Mouse (Mus musculus) neural tube, embryonic 13.5 days (tissue): ENCODE measurements around the gene Coq9. TPM values are rescaled to one million over a fixed set of nuclear protein-coding genes. Genes with fewer than 3 reads are reported as not detected.
A peak's percentile ranks its signal among the peaks of the same experiment; 100 is the strongest.

Experiments
- ATAC-seq: fragments of 200-750 bp; cut with Nextera tagmentation; 2 replicates; pipeline ENCODE4 v1.8.0; 2017; ENCODE audit warnings: low read depth, mild to moderate bottlenecking, moderate TSS enrichment, moderate library complexity
- H3K27ac ChIP-seq: fragments of 300-500 bp; sonication (generic); replicated peaks from 2 replicates; pipeline ENCODE4 v1.5.1; 2015; ENCODE audit warnings: moderate library complexity, mild to moderate bottlenecking, inconsistent platforms
- H3K27me3 ChIP-seq: fragments of 300-500 bp; sonication (generic); 2 replicates; pipeline ENCODE4 v1.6.1; 2015; ENCODE audit warnings: mild to moderate bottlenecking, inconsistent platforms
- H3K36me3 ChIP-seq: fragments of 300-500 bp; sonication (generic); 2 replicates; pipeline ENCODE4 v1.6.1; 2015; ENCODE audit warnings: mild to moderate bottlenecking, inconsistent platforms
- H3K4me1 ChIP-seq: fragments of 300-500 bp; sonication (generic); replicated peaks from 2 replicates; pipeline ENCODE4 v1.6.1; 2015; ENCODE audit warnings: inconsistent platforms
- H3K4me2 ChIP-seq: fragments of 300-500 bp; sonication (generic); 2 replicates; pipeline ENCODE4 v1.6.1; 2015; ENCODE audit warnings: inconsistent platforms, mild to moderate bottlenecking, moderate library complexity
- H3K4me3 ChIP-seq: fragments of 300-500 bp; sonication (generic); 2 replicates; pipeline ENCODE4 v1.5.1; 2015; ENCODE audit warnings: mild to moderate bottlenecking, inconsistent platforms
- H3K9ac ChIP-seq: fragments of 300-500 bp; sonication (generic); 2 replicates; pipeline ENCODE4 v1.6.1; 2015; ENCODE audit warnings: moderate library complexity, mild to moderate bottlenecking, inconsistent platforms
- H3K9me3 ChIP-seq: fragments of 300-500 bp; sonication (generic); 2 replicates; pipeline ENCODE4 v1.6.1; 2016; ENCODE audit warnings: inconsistent platforms
- WGBS: fragments of 180-500 bp; shearing (Covaris S2); methylation state at CpG from one replicate; pipeline ENCODE4 v1.1.7; 2015; 5-methylcytosine and 5-hydroxymethylcytosine counted together
- polyA plus RNA-seq: library from polyadenylated mRNA; unstranded; fragments of >200 nt; fragmentation: Nextera tagmentation; extraction: Ambion mirVana; gene quantifications from 2 replicates; pipeline ENCODE4 v1.2.1, GENCODE M21; 2015

Coq9 gene
- polyA plus RNA-seq, 1 experiment from 2014 or later, result 64.4 TPM

DNA sequence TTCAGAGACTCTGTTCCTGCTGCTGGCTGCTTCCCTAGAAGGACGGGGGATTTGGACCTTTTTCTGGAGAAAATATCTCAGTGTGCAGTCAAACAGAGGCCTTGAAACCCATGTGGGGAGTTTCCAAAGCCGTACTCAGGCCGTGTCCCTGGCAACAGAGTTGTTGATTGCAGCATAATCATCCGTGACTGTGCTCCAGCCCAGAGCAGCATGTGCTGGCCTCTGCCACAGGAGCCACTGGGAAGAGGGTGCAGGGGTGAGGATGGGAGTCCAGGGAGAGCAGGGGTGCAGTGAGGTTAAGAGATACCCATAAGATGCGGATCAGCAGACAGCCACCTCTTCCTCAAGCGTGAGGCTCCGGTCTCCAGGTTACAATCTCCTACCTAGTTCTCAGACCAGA, 30.6 kb upstream of the Coq9 start:
- ATAC-seq, result no peak
- Histone ChIP-seq H3K4me3 (no peak overlapping the region), H3K9ac (no peak overlapping the region), H3K9me3 (no peaks in the 10 kb centered on the region), H3K4me2 (no peak overlapping the region), H3K36me3 (no peaks in the 10 kb centered on the region), H3K27ac (no peak overlapping the region), H3K27me3 (no peaks in the 10 kb centered on the region; the same call in 1 of the 2 replicates), H3K4me1 (peaks cover 9% of the 10 kb centered on the region; the same call in 1 of the 2 replicates)
- WGBS, result 43% methylated on average over 7 of the region's 7 CpGs

DNA sequence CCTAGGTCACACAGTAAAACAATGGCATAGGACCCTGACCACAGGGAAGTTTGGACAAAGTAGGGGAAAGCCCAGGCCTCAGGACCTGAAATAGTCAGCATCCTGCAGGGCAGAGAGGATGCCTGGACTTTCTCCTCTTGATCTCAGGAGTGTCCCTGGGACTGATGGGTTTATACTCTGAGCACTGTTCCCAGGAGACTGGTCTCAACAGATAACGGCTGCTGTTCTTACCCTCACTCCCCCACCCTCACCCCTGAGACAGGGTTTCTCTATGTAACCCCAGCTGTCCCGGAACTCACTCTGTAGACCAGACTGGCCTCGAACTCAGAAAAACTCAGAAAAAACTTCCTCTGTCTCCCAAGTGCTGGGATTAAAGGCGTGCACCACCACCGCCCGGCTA, 29.7 kb upstream of the Coq9 start:
- ATAC-seq, result no peak
- H3K9ac ChIP-seq, result no peak overlapping the region
- H3K36me3 ChIP-seq, result no peaks in the 10 kb centered on the region
- 80% methylated on average over 6 of the region's 6 CpGs for WGBS
- no peaks in the 10 kb centered on the region for H3K9me3 ChIP-seq
- H3K4me2 ChIP-seq, result no peak overlapping the region
- no peak overlapping the region for H3K27ac ChIP-seq
- no peaks in the 10 kb centered on the region; the same call in 1 of the 2 replicates for H3K27me3 ChIP-seq
- H3K4me1 ChIP-seq, result peaks cover 11% of the 10 kb centered on the region; the same call in 1 of the 2 replicates
- H3K4me3 ChIP-seq, result no peak overlapping the region

DNA sequence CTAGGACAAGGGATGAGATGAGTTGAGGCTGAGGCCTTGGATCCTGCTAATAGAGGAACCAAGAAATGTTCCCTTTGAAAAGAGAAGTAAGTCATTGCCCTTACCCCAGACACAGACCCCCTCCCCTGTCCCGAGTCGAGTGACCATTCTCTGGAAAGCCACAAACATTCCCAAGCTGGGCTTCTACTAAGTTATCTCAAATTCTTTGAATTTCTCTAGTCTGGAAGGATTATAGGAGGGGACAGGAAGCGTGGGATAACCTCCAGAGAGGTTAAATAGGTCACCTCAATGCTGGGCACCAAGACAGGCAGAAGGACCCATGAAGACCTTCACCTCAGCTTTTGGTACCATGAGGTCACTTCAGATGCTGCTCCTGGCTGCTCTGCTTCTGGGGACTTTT, 28.0 kb upstream of the Coq9 start, which contains the start of gene Ccl17:
Gene Ccl17 (plus strand): TSS at position 301 of the 400 bp plus-strand sequence.
- Histone ChIP-seq H3K9me3 (no peaks in the 10 kb centered on the region), H3K27ac (no peak within 1 kb of the TSS), H3K9ac (no peak within 1 kb of the TSS), H3K36me3 (no peaks in the 10 kb centered on the region), H3K27me3 (no peaks in the 10 kb centered on the region; the same call in 1 of the 2 replicates), H3K4me2 (no peak within 1 kb of the TSS), H3K4me1 (peaks cover 11% of the 10 kb centered on the region; the same call in 1 of the 2 replicates), H3K4me3 (no peak within 1 kb of the TSS)
- ATAC-seq, result no peak
- 79% methylated on average over 3 of the region's 3 CpGs for WGBS

DNA sequence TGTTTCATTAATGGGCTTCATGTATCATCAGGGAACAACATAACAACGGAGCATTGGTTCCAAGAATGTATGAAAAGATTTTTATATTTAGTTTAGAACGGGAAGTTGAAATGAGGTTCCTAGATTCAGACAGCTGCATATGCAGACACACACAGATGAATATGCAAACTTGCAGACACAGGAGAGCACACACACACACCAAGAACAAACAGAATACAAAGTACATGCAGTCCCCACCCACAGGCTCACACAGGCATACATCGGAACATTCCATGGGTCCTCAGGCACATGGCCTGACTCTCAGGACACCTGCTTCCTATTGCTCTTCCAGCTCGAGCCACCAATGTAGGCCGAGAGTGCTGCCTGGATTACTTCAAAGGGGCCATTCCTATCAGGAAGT, 27.3 kb upstream of the Coq9 start:
- Histone ChIP-seq H3K36me3 (no peaks in the 10 kb centered on the region), H3K9ac (no peak overlapping the region), H3K4me2 (no peak overlapping the region), H3K9me3 (no peaks in the 10 kb centered on the region), H3K27ac (no peak overlapping the region), H3K4me1 (peaks cover 11% of the 10 kb centered on the region; the same call in 1 of the 2 replicates), H3K4me3 (no peak overlapping the region), H3K27me3 (no peaks in the 10 kb centered on the region; the same call in 1 of the 2 replicates)
- 85% methylated on average over 5 of the region's 5 CpGs for WGBS
- no peak for ATAC-seq

DNA sequence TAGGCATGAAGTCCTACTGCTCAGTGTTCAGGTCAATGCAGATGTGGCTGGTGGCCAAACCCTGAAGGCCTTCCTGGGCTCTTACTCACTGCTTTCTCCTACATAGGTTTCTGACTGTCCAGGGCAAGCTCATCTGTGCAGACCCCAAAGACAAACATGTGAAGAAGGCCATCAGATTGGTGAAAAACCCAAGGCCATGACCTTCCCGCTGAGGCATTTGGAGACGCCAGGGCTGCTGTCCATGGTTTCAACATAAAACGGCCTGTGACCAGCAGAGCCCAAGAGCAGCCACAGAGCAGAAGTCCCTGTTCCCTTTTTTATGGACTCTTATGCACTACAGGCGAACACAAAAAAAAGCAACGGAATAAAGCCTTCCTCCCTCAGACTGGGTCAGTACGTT, 26.5 kb upstream of the Coq9 start:
- no peak overlapping the region; the same call in 1 of the 2 replicates for H3K9ac ChIP-seq
- H3K4me1 ChIP-seq, result peaks cover 8% of the 10 kb centered on the region; the same call in 1 of the 2 replicates
- 76% methylated on average over 6 of the region's 6 CpGs for WGBS
- no peaks in the 10 kb centered on the region for H3K9me3 ChIP-seq
- no peak for ATAC-seq
- no peaks in the 10 kb centered on the region for H3K36me3 ChIP-seq
- no peak overlapping the region for H3K4me3 ChIP-seq
- H3K27me3 ChIP-seq, result no peaks in the 10 kb centered on the region
- no peak overlapping the region for H3K4me2 ChIP-seq
- H3K27ac ChIP-seq, result no peak overlapping the region

DNA sequence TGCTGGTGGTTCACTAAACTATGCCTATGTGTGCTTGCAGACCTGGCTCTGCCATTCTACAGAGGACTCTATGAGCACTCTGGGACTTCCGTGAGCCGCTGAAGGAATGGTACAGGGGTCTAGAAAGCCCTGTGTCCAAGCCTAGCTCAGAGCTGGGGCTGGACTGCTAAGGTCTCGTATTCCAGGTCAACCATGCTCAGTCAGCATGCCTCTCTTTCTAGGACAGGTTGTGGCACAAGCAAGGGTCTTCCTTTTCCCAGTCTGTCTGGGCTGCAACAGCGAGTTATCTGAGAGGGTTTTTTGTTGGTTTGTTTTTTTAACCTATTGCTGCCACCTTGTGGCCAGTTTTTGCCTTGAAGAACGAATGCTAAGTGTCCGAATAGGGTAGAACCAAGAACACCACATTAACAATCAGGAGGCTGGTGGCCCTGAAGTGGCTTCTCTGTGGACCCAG, 25.4 kb upstream of the Coq9 start:
- Histone ChIP-seq H3K9ac (peak overlapping the region; percentile 54; the same call in 1 of the 2 replicates), H3K4me1 (peaks cover 5% of the 10 kb centered on the region; the same call in 1 of the 2 replicates), H3K36me3 (no peaks in the 10 kb centered on the region), H3K4me3 (peak overlapping the region; percentile 20; the same call in 1 of the 2 replicates), H3K27ac (peak overlapping the region; percentile 61), H3K9me3 (no peaks in the 10 kb centered on the region), H3K27me3 (no peaks in the 10 kb centered on the region), H3K4me2 (peak overlapping the region; percentile 43)
- 27% methylated on average over 6 of the region's 6 CpGs for WGBS
- peak; percentile 71 for ATAC-seq

DNA sequence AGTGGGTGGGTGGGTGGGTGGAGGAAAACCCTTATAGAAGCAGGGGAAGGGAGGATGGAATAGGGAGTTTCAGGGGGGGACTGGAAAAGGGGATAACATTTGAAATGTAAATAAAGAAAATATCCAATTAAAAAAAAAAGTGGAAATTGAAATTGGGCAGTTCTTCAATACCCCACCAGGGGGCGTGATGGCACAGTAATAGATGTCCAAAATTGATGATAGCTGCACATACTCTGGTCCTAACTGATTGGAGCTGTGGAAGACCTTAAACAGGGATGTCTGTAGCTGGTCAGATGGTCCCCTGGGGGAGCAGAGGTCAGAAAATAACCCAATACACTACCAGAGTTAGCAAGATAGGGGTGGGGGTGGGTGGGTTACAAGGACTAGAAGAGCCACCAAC, 23.6 kb upstream of the Coq9 start:
- Histone ChIP-seq H3K4me2 (no peak overlapping the region), H3K4me1 (peaks cover 5% of the 10 kb centered on the region; the same call in 1 of the 2 replicates), H3K9ac (no peak overlapping the region), H3K4me3 (no peak overlapping the region), H3K9me3 (no peaks in the 10 kb centered on the region), H3K27ac (no peak overlapping the region), H3K27me3 (no peaks in the 10 kb centered on the region), H3K36me3 (0 out of 2 replicates have a peak, but pooled peaks cover 1% of the 10 kb centered on the region)
- WGBS, result 0% methylated on average over 1 of the region's 1 CpGs
- no peak for ATAC-seq

DNA sequence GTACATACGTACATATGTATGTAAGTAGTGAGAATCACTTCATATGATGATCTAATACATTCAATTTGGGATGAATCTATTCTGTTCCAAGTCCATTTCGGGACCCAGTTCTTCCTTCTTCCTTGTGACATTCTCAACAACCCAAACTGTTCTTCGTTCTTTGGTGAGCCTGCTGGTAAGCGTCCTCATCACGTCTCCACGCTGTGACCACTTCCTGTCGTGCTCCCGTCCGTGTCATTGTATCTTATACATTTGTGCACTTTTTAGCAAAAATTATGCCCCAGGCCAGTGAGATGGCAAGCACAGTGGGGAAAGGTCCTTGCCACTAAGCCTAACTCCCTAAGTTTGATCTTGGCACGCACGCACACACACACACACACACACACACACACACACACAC, 20.2 kb upstream of the Coq9 start:
- no peak overlapping the region for H3K4me2 ChIP-seq
- H3K9ac ChIP-seq, result no peak overlapping the region
- H3K4me3 ChIP-seq, result no peak overlapping the region
- no peaks in the 10 kb centered on the region for H3K4me1 ChIP-seq
- peaks cover 31% of the 10 kb centered on the region for H3K36me3 ChIP-seq
- H3K27ac ChIP-seq, result no peak overlapping the region
- ATAC-seq, result no peak
- 89% methylated on average over 11 of the region's 11 CpGs for WGBS
- H3K9me3 ChIP-seq, result no peaks in the 10 kb centered on the region
- no peaks in the 10 kb centered on the region for H3K27me3 ChIP-seq

DNA sequence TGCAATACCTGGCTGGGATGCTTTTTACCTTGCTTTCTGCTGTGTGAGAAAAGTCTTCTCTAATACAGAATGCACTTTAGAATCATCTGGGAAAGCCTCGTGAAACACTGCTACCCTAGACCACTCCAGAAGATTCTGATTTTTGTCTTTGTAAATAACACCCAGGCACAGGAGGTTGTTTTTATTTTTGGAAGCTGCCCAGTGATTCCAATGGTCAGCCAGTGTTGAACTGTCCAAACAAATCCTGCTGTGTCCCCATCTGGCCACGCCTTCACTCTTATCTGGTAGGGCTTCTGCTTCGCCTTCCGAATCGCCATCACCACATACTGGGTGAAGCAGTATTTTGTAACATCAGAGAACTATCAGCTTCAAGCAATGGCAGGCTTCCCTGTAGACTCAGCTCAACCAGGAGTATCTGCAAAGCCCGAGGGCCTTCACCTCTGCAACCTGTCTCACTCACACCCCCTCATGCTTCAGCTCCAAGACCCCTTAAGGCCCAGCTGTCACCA, 18.4 kb upstream of the Coq9 start:
- Histone ChIP-seq H3K27ac (no peak overlapping the region), H3K9me3 (no peaks in the 10 kb centered on the region), H3K4me1 (no peaks in the 10 kb centered on the region), H3K27me3 (no peaks in the 10 kb centered on the region), H3K9ac (no peak overlapping the region), H3K4me2 (no peak overlapping the region), H3K4me3 (no peak overlapping the region), H3K36me3 (peaks cover 49% of the 10 kb centered on the region)
- WGBS, result 90% methylated on average over 6 of the region's 6 CpGs
- no peak for ATAC-seq

DNA sequence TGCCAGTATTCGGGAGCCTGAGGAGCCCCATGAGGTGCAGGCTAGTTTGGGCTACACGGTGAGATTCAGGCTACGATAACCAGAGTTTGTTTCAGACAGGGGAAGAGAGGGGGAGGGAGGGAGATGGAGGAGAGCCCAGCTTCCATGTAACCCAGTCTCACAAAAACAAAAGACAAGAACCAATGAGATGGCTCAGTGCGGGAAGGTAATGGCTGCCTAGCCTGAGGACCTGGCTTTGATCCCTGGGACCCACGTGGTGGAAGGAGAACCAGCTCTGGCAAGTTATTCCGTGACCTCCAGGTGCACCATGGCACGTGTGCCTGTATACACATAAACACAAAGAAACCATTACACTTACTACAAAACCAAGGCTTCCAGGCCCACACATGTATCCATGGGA, 17.6 kb upstream of the Coq9 start:
- peaks cover 55% of the 10 kb centered on the region for H3K36me3 ChIP-seq
- H3K9ac ChIP-seq, result no peak overlapping the region
- WGBS, result 89% methylated on average over 7 of the region's 7 CpGs

DNA sequence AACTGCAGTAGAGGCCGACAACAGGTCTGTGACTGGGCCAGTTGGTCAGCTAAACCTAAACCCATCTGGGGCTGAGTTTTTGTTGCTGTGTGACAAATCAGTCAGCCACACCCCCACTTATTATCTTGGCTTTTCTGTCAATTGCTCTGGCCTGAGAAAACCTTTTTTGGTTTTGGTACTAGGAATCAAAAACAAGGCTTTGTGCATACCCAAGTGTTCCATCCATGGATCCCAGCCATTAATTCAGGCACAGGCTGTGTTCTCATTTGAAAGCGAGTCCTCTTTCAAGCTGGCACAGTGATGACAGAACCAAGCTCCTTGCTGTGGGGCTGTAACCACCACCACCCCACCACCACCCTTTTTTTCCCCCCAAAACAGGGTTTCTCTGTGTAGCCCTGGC, 16.7 kb upstream of the Coq9 start:
- Histone ChIP-seq H3K4me1 (no peaks in the 10 kb centered on the region), H3K4me3 (no peak overlapping the region), H3K4me2 (no peak overlapping the region), H3K9ac (no peak overlapping the region), H3K27me3 (no peaks in the 10 kb centered on the region), H3K9me3 (no peaks in the 10 kb centered on the region), H3K36me3 (peaks cover 59% of the 10 kb centered on the region), H3K27ac (no peak overlapping the region)
- no peak for ATAC-seq
- WGBS, result 98% methylated on average over 2 of the region's 2 CpGs

More for the DNA sequence above, 17.6 kb upstream of the Coq9 start:
- no peaks in the 10 kb centered on the region for H3K9me3 ChIP-seq
- no peak overlapping the region for H3K4me3 ChIP-seq
- H3K27ac ChIP-seq, result no peak overlapping the region
- no peaks in the 10 kb centered on the region for H3K4me1 ChIP-seq
- H3K4me2 ChIP-seq, result no peak overlapping the region
- H3K27me3 ChIP-seq, result no peaks in the 10 kb centered on the region
- ATAC-seq, result no peak

DNA sequence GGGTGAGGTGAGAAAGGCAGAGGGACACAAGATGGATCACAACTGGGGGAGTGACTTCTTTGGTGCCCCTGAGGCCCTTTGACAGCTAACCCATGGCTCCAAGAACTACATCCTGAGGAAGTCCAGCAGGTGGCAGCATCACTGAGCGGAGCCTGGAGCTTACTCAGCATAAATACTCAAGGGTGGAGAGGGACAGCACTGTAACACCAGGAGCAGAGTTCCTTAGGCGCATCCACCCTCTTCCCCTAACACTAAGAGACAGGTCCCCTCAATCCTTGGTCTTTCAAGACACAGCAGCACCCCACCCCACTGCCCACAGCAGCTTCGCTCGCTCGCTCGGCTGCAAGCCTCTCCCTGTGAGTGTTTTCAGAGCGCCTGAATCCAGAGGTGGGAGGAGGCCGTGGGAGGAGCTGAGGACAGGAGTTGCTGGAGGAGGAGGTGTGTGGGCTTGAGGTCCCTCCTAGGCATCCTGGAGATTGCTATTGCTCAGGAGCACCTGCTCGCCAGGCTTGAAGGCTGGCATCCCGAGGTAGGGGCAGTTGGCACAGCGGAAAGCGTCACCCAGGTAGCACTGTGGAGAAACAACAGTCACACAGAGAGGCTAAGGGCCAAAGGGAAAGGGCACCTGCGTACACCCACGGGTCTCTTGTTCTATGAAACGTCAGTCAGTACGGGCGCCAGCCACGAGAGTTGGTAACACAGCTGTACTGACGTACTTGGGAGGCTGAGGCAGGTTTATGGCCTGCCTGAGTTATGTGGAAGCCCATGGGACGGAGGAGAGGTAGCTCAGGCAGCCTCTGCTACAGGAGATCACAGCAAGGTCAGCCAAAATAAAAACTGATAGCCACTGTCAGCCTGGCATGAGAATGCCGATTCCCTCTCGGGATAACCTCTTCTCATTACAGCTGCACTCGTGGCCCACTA, 15.2 kb upstream of the Coq9 start:
- peaks cover 71% of the 10 kb centered on the region for H3K36me3 ChIP-seq
- 79% methylated on average over 23 of the region's 23 CpGs for WGBS
- peak overlapping the region; percentile 29 for H3K27ac ChIP-seq
- H3K4me2 ChIP-seq, result no peak overlapping the region
- H3K9ac ChIP-seq, result peak overlapping the region; percentile 0; the same call in 1 of the 2 replicates
- no peak overlapping the region for H3K4me3 ChIP-seq
- peak; percentile 71 for ATAC-seq
- no peaks in the 10 kb centered on the region for H3K27me3 ChIP-seq
- H3K9me3 ChIP-seq, result no peaks in the 10 kb centered on the region
- no peaks in the 10 kb centered on the region for H3K4me1 ChIP-seq
